Mouse (Mus musculus) embryonic facial prominence, embryonic 11.5 days (tissue): ENCODE data around the gene Gcnt1. TPM values are rescaled to one million over a fixed set of nuclear protein-coding genes. Genes with fewer than 3 reads are reported as not detected.

ENCODE experiments used
- ATAC-seq: fragments of 200-750 bp; cut with Nextera tagmentation; replicated peaks from 2 replicates; pipeline ENCODE4 v1.8.0; 2017; ENCODE audit warnings: low read depth; ENCODE audit not compliant: insufficient number of reproducible peaks, low FRiP score, low TSS enrichment
- DNase-seq: peaks from one replicate; pipeline ENCODE4 v3.0.0-alpha.2; 2015; ENCODE audit warnings: low spot score
- H3K27ac ChIP-seq: fragments of 300-500 bp; sonication (generic); replicated peaks from 2 replicates; pipeline ENCODE4 v1.5.1; 2014; ENCODE audit warnings: mild to moderate bottlenecking, low read depth, low read length, control low read depth
- H3K27me3 ChIP-seq: fragments of 300-500 bp; sonication (generic); 2 replicates; pipeline ENCODE4 v1.6.1; 2014; ENCODE audit warnings: mild to moderate bottlenecking, low read length, moderate library complexity, mixed read lengths; ENCODE audit not compliant: control insufficient read depth, insufficient read depth
- H3K36me3 ChIP-seq: fragments of 300-500 bp; sonication (generic); replicated peaks from 2 replicates; pipeline ENCODE4 v1.6.1; 2014; ENCODE audit warnings: low read depth, mild to moderate bottlenecking, low read length, moderate library complexity, mixed read lengths; ENCODE audit not compliant: control insufficient read depth, insufficient read depth
- H3K4me1 ChIP-seq: fragments of 300-500 bp; sonication (generic); 2 replicates; pipeline ENCODE4 v1.6.1; 2014; ENCODE audit warnings: low read length, mixed read lengths; ENCODE audit not compliant: control insufficient read depth, insufficient read depth
- H3K4me2 ChIP-seq: fragments of 300-500 bp; sonication (generic); 2 replicates; pipeline ENCODE4 v1.6.1; 2014; ENCODE audit warnings: low read depth, mild to moderate bottlenecking, control low read depth, low read length, moderate library complexity
- H3K4me3 ChIP-seq: fragments of 300-500 bp; sonication (generic); 2 replicates; pipeline ENCODE4 v1.5.1; 2014; ENCODE audit warnings: low read depth, low read length, control low read depth
- H3K9ac ChIP-seq: fragments of 300-500 bp; sonication (generic); replicated peaks from 2 replicates; pipeline ENCODE4 v1.6.1; 2014; ENCODE audit warnings: mild to moderate bottlenecking, control low read depth, low read length
- H3K9me3 ChIP-seq: fragments of 300-500 bp; sonication (generic); replicated peaks from 2 replicates; pipeline ENCODE4 v1.6.1; 2016; ENCODE audit warnings: mild to moderate bottlenecking, low read length, inconsistent platforms, mixed read lengths; ENCODE audit not compliant: control insufficient read depth
- WGBS: fragments of 180-500 bp; shearing (Covaris S2); extraction: QIAGEN DNeasy Blood & Tissue Kit; methylation state at CpG from one replicate; pipeline ENCODE4 v1.1.7; 2014; 5-methylcytosine and 5-hydroxymethylcytosine counted together
- polyA plus RNA-seq: library from polyadenylated mRNA; unstranded; fragments of >200 nt; fragmentation: Nextera tagmentation; extraction: Ambion mirVana; gene quantifications from 2 replicates; pipeline ENCODE4 v1.2.1, GENCODE M21; 2014

Gcnt1 gene
- polyA plus RNA-seq, 1 experiment from 2014 or later, result 5.4 TPM

GRCm38 (mm10) chr19:17354362-17354761 lies 18.3 kb downstream of the Gcnt1 start:
- DNase-seq, result no peak
- H3K27me3 ChIP-seq, result 0 out of 2 replicates have a peak, but pooled peaks cover 2% of the 10 kb centered on the region
- ATAC-seq, result no peak
- H3K9me3 ChIP-seq, result no peaks in the 10 kb centered on the region
- no peak overlapping the region for H3K4me3 ChIP-seq
- 70% methylated on average over 4 of the region's 4 CpGs for WGBS
- H3K36me3 ChIP-seq, result no peaks in the 10 kb centered on the region
- no peak overlapping the region for H3K9ac ChIP-seq
- no peaks in the 10 kb centered on the region for H3K4me1 ChIP-seq
- H3K27ac ChIP-seq, result no peak overlapping the region
- H3K4me2 ChIP-seq, result no peak overlapping the region

DNA sequence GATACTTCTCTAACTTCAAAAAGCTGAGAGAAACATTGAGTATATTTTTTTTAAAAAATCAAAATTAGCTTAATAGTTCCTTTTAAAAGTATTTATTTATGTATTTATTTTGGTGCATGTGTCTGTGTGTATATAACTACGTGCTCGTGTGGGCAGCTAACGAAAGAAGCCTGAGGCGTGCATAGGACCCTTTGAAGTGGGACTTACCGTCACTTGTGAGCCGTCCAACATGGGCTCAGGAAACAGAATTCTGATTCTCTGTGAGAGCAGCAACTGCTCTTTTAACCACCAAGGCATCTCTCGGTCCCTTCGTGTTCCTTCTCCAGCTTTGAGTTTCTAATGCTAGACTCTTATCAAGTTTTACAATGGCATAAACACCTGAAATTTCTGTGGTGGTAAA lies 18.9 kb downstream of the Gcnt1 start:
- 59% methylated on average over 8 of the region's 8 CpGs for WGBS

DNA sequence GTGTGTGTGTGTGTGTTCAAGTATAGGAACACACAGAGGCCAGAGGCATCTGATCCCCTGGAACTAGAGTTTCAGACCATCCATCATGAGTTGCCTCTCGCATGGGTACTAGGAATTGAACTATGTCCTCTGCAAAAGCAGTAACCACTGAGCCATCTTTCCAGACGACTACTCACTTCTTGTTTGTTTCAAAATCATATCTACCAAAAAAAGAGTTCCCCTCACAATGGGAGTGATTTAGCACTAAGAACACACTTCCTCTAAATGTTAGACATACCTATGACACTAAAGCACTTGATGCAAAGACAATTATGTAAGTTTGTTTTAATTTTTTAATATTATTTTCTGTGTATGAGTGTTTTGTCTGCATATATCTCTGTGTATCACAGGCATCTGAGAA lies 24.8 kb downstream of the Gcnt1 start:
- Histone ChIP-seq H3K4me2 (no peak overlapping the region), H3K4me3 (no peak overlapping the region), H3K9ac (no peak overlapping the region), H3K36me3 (no peaks in the 10 kb centered on the region), H3K9me3 (no peaks in the 10 kb centered on the region), H3K27me3 (no peaks in the 10 kb centered on the region), H3K4me1 (no peaks in the 10 kb centered on the region), H3K27ac (no peak overlapping the region)
- ATAC-seq (no peak), DNase-seq (no peak)
- 93% methylated on average over 2 of the region's 2 CpGs for WGBS

More for the DNA sequence above, 18.9 kb downstream of the Gcnt1 start:
- DNase-seq (no peak), ATAC-seq (no peak)
- H3K9me3 ChIP-seq, result no peaks in the 10 kb centered on the region
- no peak overlapping the region for H3K4me2 ChIP-seq
- H3K4me3 ChIP-seq, result no peak overlapping the region
- H3K36me3 ChIP-seq, result no peaks in the 10 kb centered on the region
- H3K9ac ChIP-seq, result no peak overlapping the region
- H3K27ac ChIP-seq, result no peak overlapping the region
- 0 out of 2 replicates have a peak, but pooled peaks cover 2% of the 10 kb centered on the region for H3K27me3 ChIP-seq
- H3K4me1 ChIP-seq, result no peaks in the 10 kb centered on the region

GRCm38 (mm10) chr19:17346716-17347474 lies 25.7 kb downstream of the Gcnt1 start:
- Histone ChIP-seq H3K4me1 (no peaks in the 10 kb centered on the region), H3K9ac (no peak overlapping the region), H3K27me3 (no peaks in the 10 kb centered on the region), H3K4me3 (no peak overlapping the region), H3K27ac (no peak overlapping the region), H3K4me2 (no peak overlapping the region), H3K36me3 (no peaks in the 10 kb centered on the region), H3K9me3 (no peaks in the 10 kb centered on the region)
- DNase-seq (no peak), ATAC-seq (no peak)
- 96% methylated on average over 3 of the region's 3 CpGs for WGBS

- Histone ChIP-seq H3K27ac (no peak overlapping the region), H3K4me2 (no peak overlapping the region), H3K9me3 (no peaks in the 10 kb centered on the region), H3K4me1 (no peaks in the 10 kb centered on the region), H3K9ac (no peak overlapping the region), H3K27me3 (no peaks in the 10 kb centered on the region), H3K4me3 (no peak overlapping the region), H3K36me3 (no peaks in the 10 kb centered on the region)
- 90% methylated on average over 7 of the region's 7 CpGs for WGBS
- ATAC-seq, result no peak
- no peak for DNase-seq
Observed at GRCm38 (mm10) chr19:17344881-17345280, 27.8 kb downstream of the Gcnt1 start.

- H3K27ac ChIP-seq, result no peak overlapping the region
- no peak for ATAC-seq
- no peaks in the 10 kb centered on the region for H3K4me1 ChIP-seq
- H3K9ac ChIP-seq, result no peak overlapping the region
- no peaks in the 10 kb centered on the region for H3K27me3 ChIP-seq
- H3K4me3 ChIP-seq, result no peak overlapping the region
- H3K36me3 ChIP-seq, result no peaks in the 10 kb centered on the region
- DNase-seq, result no peak
- 73% methylated on average over 2 of the region's 2 CpGs for WGBS
- no peak overlapping the region for H3K4me2 ChIP-seq
- H3K9me3 ChIP-seq, result no peaks in the 10 kb centered on the region
Observed at GRCm38 (mm10) chr19:17339563-17339962, 33.1 kb downstream of the Gcnt1 start.

DNA sequence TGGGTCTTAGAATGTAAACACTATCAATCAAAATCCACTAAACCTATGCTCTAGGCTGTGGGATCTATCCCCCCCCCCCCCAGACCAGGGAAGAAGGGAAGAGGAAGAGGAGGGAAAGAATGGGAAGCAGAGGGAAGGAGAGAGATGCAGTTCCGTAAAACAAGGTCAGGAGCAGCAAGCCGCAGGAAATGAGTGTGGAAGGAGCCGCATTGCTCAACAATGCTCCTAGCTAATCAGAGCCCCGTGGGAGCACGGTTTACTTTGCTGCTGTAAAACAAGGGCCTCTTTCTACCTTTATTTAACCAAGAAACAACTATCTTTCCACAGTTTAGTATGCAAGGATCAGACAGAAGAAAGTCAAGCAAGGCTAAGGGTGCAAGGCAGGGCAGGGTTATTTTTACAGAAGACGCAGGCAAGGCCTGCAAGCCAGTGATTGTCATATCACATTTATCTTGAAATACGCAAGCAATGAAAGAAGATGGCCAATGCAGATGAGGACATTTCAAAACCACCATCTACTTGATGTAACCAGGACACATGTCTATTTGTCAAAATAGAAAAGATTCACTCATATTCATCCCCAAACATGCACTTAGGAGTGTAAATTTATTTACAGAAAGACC lies 35.5 kb downstream of the Gcnt1 start:
- no peak for DNase-seq
- H3K4me2 ChIP-seq, result no peak overlapping the region
- no peak overlapping the region for H3K4me3 ChIP-seq
- H3K9ac ChIP-seq, result no peak overlapping the region
- H3K36me3 ChIP-seq, result no peaks in the 10 kb centered on the region
- no peak for ATAC-seq
- peak overlapping the region; percentile 20; the same call in 1 of the 2 replicates for H3K27ac ChIP-seq
- no peaks in the 10 kb centered on the region for H3K27me3 ChIP-seq
- H3K9me3 ChIP-seq, result no peaks in the 10 kb centered on the region
- 33% methylated on average over 7 of the region's 7 CpGs for WGBS
- no peaks in the 10 kb centered on the region for H3K4me1 ChIP-seq

GRCm38 (mm10) chr19:17336646-17337045 lies 36.0 kb downstream of the Gcnt1 start:
- WGBS, result 47% methylated on average over 7 of the region's 7 CpGs
- ATAC-seq (no peak), DNase-seq (peak; percentile 51)
- H3K36me3 ChIP-seq, result no peaks in the 10 kb centered on the region
- H3K4me3 ChIP-seq, result no peak overlapping the region
- H3K27ac ChIP-seq, result peak overlapping the region; percentile 20; the same call in 1 of the 2 replicates
- no peak overlapping the region for H3K4me2 ChIP-seq
- no peak overlapping the region for H3K9ac ChIP-seq
- no peaks in the 10 kb centered on the region for H3K27me3 ChIP-seq
- no peaks in the 10 kb centered on the region for H3K9me3 ChIP-seq
- H3K4me1 ChIP-seq, result no peaks in the 10 kb centered on the region
